Comparison of ENCODE assay signal across 8 mouse cellular contexts in genomic region chr17:43076801-43077493, GRCm38 (mm10).
DNase-seq lines count a peak whose midpoint lies in the region; ATAC-seq lines count a peak whose summit lies in the region.

No protein-coding gene starts in this region.

- ATAC-seq in embryonic facial prominence, embryonic 13.5 days (ENCODE audit: insufficient number of reproducible peaks, insufficient read depth, low FRiP score, low TSS enrichment, low read depth) = peak; percentile 69
- ATAC-seq in inflammation-experienced regulatory T-cells, adult 6 months = no peak

- DNase-seq in heart, adult 11 months = peak; percentile 98
- DNase-seq in kidney, adult 11 months = peak; percentile 80
- DNase-seq in left cerebral cortex, postnatal 4 days = peak; percentile 93
- DNase-seq in midbrain, embryonic 10.5 days (ENCODE audit: low spot score) = peak; percentile 81
- peak; percentile 48 to 78 for DNase-seq in spleen, postnatal 10 days (ENCODE audit: low spot score in 2 of 2)

- H3K36me3 ChIP-seq in embryonic facial prominence, embryonic 13.5 days = no peaks in the 10 kb centered on the region
- no peaks in the 10 kb centered on the region for H3K36me3 ChIP-seq in midbrain, embryonic 10.5 days

- WGBS in embryonic facial prominence, embryonic 13.5 days = 34% methylated on average over 18 of the region's 18 CpGs
- WGBS in midbrain, embryonic 10.5 days = 35% methylated on average over 18 of the region's 18 CpGs

- peak overlapping the region; percentile 37 for H3K4me2 ChIP-seq in embryonic facial prominence, embryonic 13.5 days

- H3K4me3 ChIP-seq in brown adipose tissue, adult 24 weeks (ENCODE audit: insufficient read depth, low read depth, low read length) = peak overlapping the region; percentile 25; the same call in 1 of the 2 replicates
- no peak overlapping the region for H3K4me3 ChIP-seq in embryonic facial prominence, embryonic 13.5 days
- H3K4me3 ChIP-seq in midbrain, embryonic 10.5 days = 0 out of 2 replicates have a peak overlapping the region, but pooled peaks have one; percentile 9

- H3K4me1 ChIP-seq in brown adipose tissue, adult 24 weeks (ENCODE audit: control insufficient read depth, insufficient read depth, insufficient read length, low read length) = 0 out of 2 replicates have a peak, but pooled peaks cover 5% of the 10 kb centered on the region
- H3K4me1 ChIP-seq in embryonic facial prominence, embryonic 13.5 days = peaks cover 20% of the 10 kb centered on the region
- peaks cover 7% of the 10 kb centered on the region for H3K4me1 ChIP-seq in midbrain, embryonic 10.5 days

- no peaks in the 10 kb centered on the region for H3K9me3 ChIP-seq in embryonic facial prominence, embryonic 13.5 days
- no peaks in the 10 kb centered on the region for H3K9me3 ChIP-seq in midbrain, embryonic 10.5 days (replicated peaks)

- H3K27me3 ChIP-seq in embryonic facial prominence, embryonic 13.5 days = no peaks in the 10 kb centered on the region
- no peaks in the 10 kb centered on the region for H3K27me3 ChIP-seq in midbrain, embryonic 10.5 days (ENCODE audit: low read depth, poor library complexity, severe bottlenecking)

- intact Hi-C loops in left cerebral cortex, postnatal 4 days (cut with DNase I) = loop anchor here (5.0 kb wide), 1 partner anchor 60 kb away; the partner anchor contains the start of gene Tnfrsf21

- H3K27ac ChIP-seq in brown adipose tissue, adult 24 weeks (replicated peaks; ENCODE audit: low read depth, low read length) = 0 out of 2 replicates have a peak overlapping the region, but pooled peaks have one; percentile 36
- H3K27ac ChIP-seq in embryonic facial prominence, embryonic 13.5 days = peak overlapping the region; percentile 62; the same call in 1 of the 2 replicates
- H3K27ac ChIP-seq in midbrain, embryonic 10.5 days (replicated peaks) = peak overlapping the region; percentile 80

- 0 out of 2 replicates have a peak overlapping the region, but pooled peaks have one; percentile 32 for H3K9ac ChIP-seq in embryonic facial prominence, embryonic 13.5 days
